Mouse (Mus musculus) kidney, embryonic 14.5 days (tissue): ENCODE measurements around the gene Sirt4. TPM values are rescaled to one million over a fixed set of nuclear protein-coding genes. Genes with fewer than 3 reads are reported as not detected.

Source experiments
- ATAC-seq: fragments of 200-750 bp; cut with Nextera tagmentation; 2 replicates; pipeline ENCODE4 v1.8.0; 2017; ENCODE audit warnings: moderate number of reproducible peaks, mild to moderate bottlenecking, moderate TSS enrichment, moderate library complexity; ENCODE audit not compliant: low FRiP score, low TSS enrichment
- H3K27ac ChIP-seq: fragments of 300-500 bp; sonication (generic); 2 replicates; pipeline ENCODE4 v1.5.1; 2014; ENCODE audit warnings: low read depth, mild to moderate bottlenecking, low read length, moderate library complexity, mixed read lengths
- H3K27me3 ChIP-seq: fragments of 300-500 bp; sonication (generic); 2 replicates; pipeline ENCODE4 v1.6.1; 2014; ENCODE audit warnings: mild to moderate bottlenecking, low read length; ENCODE audit not compliant: control insufficient read depth, insufficient read depth
- H3K36me3 ChIP-seq: fragments of 300-500 bp; sonication (generic); 2 replicates; pipeline ENCODE4 v1.6.1; 2014; ENCODE audit warnings: low read length, mixed read lengths; ENCODE audit not compliant: control insufficient read depth, insufficient read depth
- H3K4me1 ChIP-seq: fragments of 300-500 bp; sonication (generic); 2 replicates; pipeline ENCODE4 v1.6.1; 2014; ENCODE audit warnings: low read length, mixed read lengths; ENCODE audit not compliant: control insufficient read depth, insufficient read depth
- H3K4me2 ChIP-seq: fragments of 300-500 bp; sonication (generic); replicated peaks from 2 replicates; pipeline ENCODE4 v1.6.1; 2014; ENCODE audit warnings: low read depth, mild to moderate bottlenecking, low read length
- H3K4me3 ChIP-seq: fragments of 300-500 bp; sonication (generic); 2 replicates; pipeline ENCODE4 v1.5.1; 2014; ENCODE audit warnings: mild to moderate bottlenecking, low read length
- H3K9ac ChIP-seq: fragments of 300-500 bp; sonication (generic); 2 replicates; pipeline ENCODE4 v1.6.1; 2014; ENCODE audit warnings: low read depth, mild to moderate bottlenecking, low read length, moderate library complexity
- H3K9me3 ChIP-seq: fragments of 300-500 bp; sonication (generic); 2 replicates; pipeline ENCODE4 v1.6.1; 2016; ENCODE audit warnings: low read length; ENCODE audit not compliant: control insufficient read depth
- WGBS: fragments of 180-500 bp; shearing (Covaris S2); extraction: QIAGEN DNeasy Blood & Tissue Kit; methylation state at CpG from one replicate; pipeline ENCODE4 v1.1.7; 2014; 5-methylcytosine and 5-hydroxymethylcytosine counted together
- polyA plus RNA-seq: library from polyadenylated mRNA; unstranded; fragments of >200 nt; fragmentation: Nextera tagmentation; extraction: Ambion mirVana; gene quantifications from 2 replicates; pipeline ENCODE4 v1.2.1, GENCODE M21; 2014

Sirt4 gene
- polyA plus RNA-seq, 1 experiment from 2014 or later: 20.9 TPM

- Histone ChIP-seq H3K27ac (no peak overlapping the region), H3K27me3 (no peaks in the 10 kb centered on the region), H3K36me3 (no peaks in the 10 kb centered on the region), H3K4me2 (no peak overlapping the region), H3K4me1 (0 out of 2 replicates have a peak, but pooled peaks cover 4% of the 10 kb centered on the region), H3K9me3 (no peaks in the 10 kb centered on the region), H3K9ac (no peak overlapping the region), H3K4me3 (no peak overlapping the region)
- peak; percentile 38; the same call in 1 of the 2 replicates for ATAC-seq
- 38% methylated on average over 20 of the region's 20 CpGs for WGBS
These were observed 13.6 kb downstream of the Sirt4 start for GRCm38 (mm10) chr5:115470766-115471531.

- Histone ChIP-seq H3K4me2 (no peak overlapping the region), H3K27ac (no peak overlapping the region), H3K4me3 (no peak overlapping the region), H3K9me3 (no peaks in the 10 kb centered on the region), H3K27me3 (no peaks in the 10 kb centered on the region), H3K9ac (no peak overlapping the region), H3K4me1 (no peaks in the 10 kb centered on the region), H3K36me3 (no peaks in the 10 kb centered on the region)
- WGBS: 53% methylated on average over 6 of the region's 6 CpGs
- ATAC-seq: no peak
These were observed 14.7 kb downstream of the Sirt4 start for GRCm38 (mm10) chr5:115469791-115470190.

- H3K9me3 ChIP-seq: no peaks in the 10 kb centered on the region
- H3K36me3 ChIP-seq: no peaks in the 10 kb centered on the region
- no peak within 1 kb of the TSS for H3K27ac ChIP-seq
- ATAC-seq: no peak
- 47% methylated on average over 9 of the region's 9 CpGs for WGBS
- no peak within 1 kb of the TSS for H3K4me3 ChIP-seq
- no peak within 1 kb of the TSS for H3K4me2 ChIP-seq
- no peaks in the 10 kb centered on the region for H3K27me3 ChIP-seq
- no peaks in the 10 kb centered on the region for H3K4me1 ChIP-seq
- H3K9ac ChIP-seq: no peak within 1 kb of the TSS
These were observed 18.7 kb downstream of the Sirt4 start, which contains the start of gene Pla2g1b for GRCm38 (mm10) chr5:115465642-115466420. Pla2g1b (plus strand) TSS chr5:115466262.

- Histone ChIP-seq H3K27me3 (no peaks in the 10 kb centered on the region), H3K9me3 (no peaks in the 10 kb centered on the region), H3K27ac (no peak overlapping the region), H3K4me2 (no peak overlapping the region), H3K9ac (no peak overlapping the region), H3K36me3 (no peaks in the 10 kb centered on the region), H3K4me3 (no peak overlapping the region), H3K4me1 (no peaks in the 10 kb centered on the region)
- 79% methylated on average over 18 of the region's 18 CpGs for WGBS
- no peak for ATAC-seq
These were observed 20.0 kb downstream of the Sirt4 start for GRCm38 (mm10) chr5:115464408-115465115.

- H3K36me3 ChIP-seq: peaks cover 7% of the 10 kb centered on the region; the same call in 1 of the 2 replicates
- H3K9me3 ChIP-seq: no peaks in the 10 kb centered on the region
- no peak for ATAC-seq
- H3K4me2 ChIP-seq: no peak overlapping the region
- H3K4me1 ChIP-seq: peaks cover 6% of the 10 kb centered on the region; the same call in 1 of the 2 replicates
- WGBS: 74% methylated on average over 13 of the region's 13 CpGs
- no peaks in the 10 kb centered on the region for H3K27me3 ChIP-seq
- H3K9ac ChIP-seq: no peak overlapping the region
- H3K4me3 ChIP-seq: no peak overlapping the region
- H3K27ac ChIP-seq: no peak overlapping the region
These were observed 25.6 kb downstream of the Sirt4 start for GRCm38 (mm10) chr5:115458918-115459317.

- WGBS: 76% methylated on average over 7 of the region's 7 CpGs
- no peak overlapping the region for H3K4me3 ChIP-seq
These were observed 28.7 kb downstream of the Sirt4 start for GRCm38 (mm10) chr5:115455838-115456237.

GRCm38 (mm10) chr5:115454422-115455090 lies 30.0 kb downstream of the Sirt4 start:
- Histone ChIP-seq H3K9ac (no peak overlapping the region), H3K27me3 (no peaks in the 10 kb centered on the region), H3K4me2 (no peak overlapping the region), H3K36me3 (peaks cover 33% of the 10 kb centered on the region), H3K27ac (no peak overlapping the region), H3K9me3 (no peaks in the 10 kb centered on the region), H3K4me1 (peaks cover 6% of the 10 kb centered on the region; the same call in 1 of the 2 replicates), H3K4me3 (no peak overlapping the region)
- peak; percentile 51 for ATAC-seq
- WGBS: 66% methylated on average over 12 of the region's 12 CpGs

More at GRCm38 (mm10) chr5:115455838-115456237, 28.7 kb downstream of the Sirt4 start:
- Histone ChIP-seq H3K4me1 (peaks cover 6% of the 10 kb centered on the region; the same call in 1 of the 2 replicates), H3K36me3 (peaks cover 28% of the 10 kb centered on the region), H3K4me2 (no peak overlapping the region), H3K27me3 (no peaks in the 10 kb centered on the region), H3K9me3 (no peaks in the 10 kb centered on the region), H3K27ac (no peak overlapping the region), H3K9ac (no peak overlapping the region)
- no peak for ATAC-seq
